Mouse (Mus musculus): ENCODE data around the gene Blcap.

- TF ChIP-seq GATA1 (IDR thresholded peaks at IDR 0.05; ENCODE audit: borderline replicate concordance, low read length) (no peak), FLI1 (IDR thresholded peaks at IDR 0.05; ENCODE audit: low read length) (no peak)
These were observed 12.6 kb downstream of the Blcap start for GRCm38 (mm10) chr2:157558520-157558919.
